Mouse (Mus musculus): Measurements from ENCODE around the gene Aqp6. TPM values are rescaled to one million over a fixed set of nuclear protein-coding genes. Genes with fewer than 3 reads are reported as not detected.

Gene Aqp6
- polyA plus RNA-seq, 1 experiment from 2014 or later: not detected

DNA sequence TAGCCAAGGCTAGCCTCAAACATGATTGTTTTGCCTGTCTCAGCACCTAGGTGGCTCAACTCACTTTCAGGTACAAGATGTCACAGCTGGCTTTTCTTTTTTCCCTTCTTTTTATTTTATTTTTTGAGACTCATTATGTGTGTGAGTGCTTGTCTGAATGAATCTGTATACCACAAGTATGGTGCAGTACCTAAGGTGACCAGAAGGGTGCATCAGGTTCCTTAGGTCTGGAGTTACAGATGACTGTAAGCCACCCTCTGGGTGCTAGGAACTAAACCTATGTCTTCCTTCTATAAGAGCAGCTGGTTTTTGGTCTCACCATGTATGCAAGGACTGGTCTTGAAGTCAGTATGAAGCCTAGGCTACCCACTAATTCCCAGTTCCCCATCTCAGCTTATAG is 30.4 kb downstream of the Aqp6 start:
- Histone ChIP-seq H3K4me1 (ENCODE audit: insufficient read depth, low read depth, low read length) (no peaks in the 10 kb centered on the region), H3K36me3 (ENCODE audit: insufficient read depth, low read length) (peaks cover 6% of the 10 kb centered on the region; the same call in 1 of the 2 replicates), H3K27ac (ENCODE audit: low read length) (no peak overlapping the region), H3K4me3 (ENCODE audit: low read depth, low read length) (no peak overlapping the region), H3K27me3 (replicated peaks; ENCODE audit: insufficient read depth, low read length) (no peaks in the 10 kb centered on the region), H3K4me2 (replicated peaks; ENCODE audit: low read depth, low read length) (no peak overlapping the region), H3K9me3 (ENCODE audit: low read length) (no peaks in the 10 kb centered on the region), H3K9ac (replicated peaks; ENCODE audit: low read depth) (no peak overlapping the region)
- TF ChIP-seq EP300 (IDR thresholded peaks at IDR 0.05) (no peak), CTCF (IDR thresholded peaks at IDR 0.05) (peak; percentile 58)
- ATAC-seq (no peak), DNase-seq (ENCODE audit: low spot score) (no peak)

DNA sequence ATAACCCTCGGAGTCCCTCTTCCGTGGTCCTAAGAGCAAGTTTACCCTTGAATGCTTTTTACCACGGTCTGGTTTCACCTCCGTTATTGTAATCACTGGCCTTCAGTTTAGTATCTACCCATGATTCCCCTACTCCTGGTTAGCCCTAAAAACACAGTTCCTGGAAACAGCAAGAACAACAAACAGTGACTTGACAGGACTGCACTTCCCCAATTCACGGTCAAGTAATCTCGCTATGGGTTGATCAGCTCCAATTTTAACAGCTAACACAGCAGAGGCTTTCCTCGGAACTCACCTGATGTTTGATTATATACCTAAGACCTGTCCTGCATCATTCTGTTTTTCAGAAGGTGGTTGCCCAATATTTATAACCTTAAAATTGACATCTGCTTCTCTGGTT is 33.5 kb downstream of the Aqp6 start:
- H3K4me2 ChIP-seq (replicated peaks; ENCODE audit: low read depth, low read length): no peak overlapping the region
- ATAC-seq: no peak
- no peak overlapping the region for H3K27ac ChIP-seq (ENCODE audit: low read length)
- H3K4me3 ChIP-seq (ENCODE audit: low read depth, low read length): no peak overlapping the region
- no peaks in the 10 kb centered on the region for H3K4me1 ChIP-seq (ENCODE audit: insufficient read depth, low read depth, low read length)
- H3K9ac ChIP-seq (replicated peaks; ENCODE audit: low read depth): no peak overlapping the region
- no peak for DNase-seq (ENCODE audit: low spot score)
- 88% methylated on average over 7 of the region's 7 CpGs for WGBS
- H3K9me3 ChIP-seq (ENCODE audit: low read length): no peaks in the 10 kb centered on the region
- peaks cover 6% of the 10 kb centered on the region; the same call in 1 of the 2 replicates for H3K36me3 ChIP-seq (ENCODE audit: insufficient read depth, low read length)
- TF ChIP-seq EP300 (IDR thresholded peaks at IDR 0.05) (no peak), CTCF (IDR thresholded peaks at IDR 0.05) (no peak)
- H3K27me3 ChIP-seq (replicated peaks; ENCODE audit: insufficient read depth, low read length): no peaks in the 10 kb centered on the region

DNA sequence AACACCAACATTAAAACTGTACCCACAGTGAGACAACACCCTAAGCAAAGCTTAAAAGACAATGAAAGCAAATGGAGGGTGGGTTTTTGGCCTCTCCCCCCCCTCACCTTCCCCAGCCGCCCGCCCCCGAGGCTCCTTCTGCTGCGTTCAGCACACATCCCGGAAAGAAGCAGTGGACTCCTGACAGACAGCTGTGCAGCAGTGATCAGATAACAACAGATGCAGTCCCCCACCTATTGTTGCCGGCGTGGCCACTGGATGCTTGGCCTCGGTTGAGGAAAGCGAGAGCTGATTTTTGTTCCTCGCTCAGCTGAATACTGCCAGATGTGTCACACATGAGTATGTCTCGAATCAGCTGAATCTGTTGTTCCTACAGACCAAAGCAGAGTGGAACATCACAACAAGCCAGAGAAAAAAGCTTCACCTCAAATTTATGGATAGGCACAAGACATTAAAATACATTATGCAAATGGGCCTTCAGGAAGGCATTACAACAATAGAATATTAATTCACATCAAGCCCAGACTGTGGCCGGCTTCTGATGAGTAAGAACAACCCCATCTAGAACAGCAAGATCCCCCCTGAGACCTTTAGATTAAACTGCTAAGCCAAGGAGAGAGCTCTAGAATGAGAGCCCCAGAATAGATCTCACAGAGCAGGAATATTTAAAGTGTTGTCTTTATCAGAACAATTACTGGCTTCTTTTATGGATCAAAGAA is 36.4 kb downstream of the Aqp6 start:
- H3K4me1 ChIP-seq (ENCODE audit: insufficient read depth, low read depth, low read length): no peaks in the 10 kb centered on the region
- H3K4me2 ChIP-seq (replicated peaks; ENCODE audit: low read depth, low read length): no peak overlapping the region
- H3K27ac ChIP-seq (ENCODE audit: low read length): no peak overlapping the region
- ATAC-seq (no peak), DNase-seq (ENCODE audit: low spot score) (no peak)
- no peak overlapping the region for H3K4me3 ChIP-seq (ENCODE audit: low read depth, low read length)
- no peaks in the 10 kb centered on the region for H3K27me3 ChIP-seq (replicated peaks; ENCODE audit: insufficient read depth, low read length)
- H3K36me3 ChIP-seq (ENCODE audit: insufficient read depth, low read length): no peaks in the 10 kb centered on the region; the same call in 1 of the 2 replicates
- no peak overlapping the region for H3K9ac ChIP-seq (replicated peaks; ENCODE audit: low read depth)
- H3K9me3 ChIP-seq (ENCODE audit: low read length): no peaks in the 10 kb centered on the region
- 89% methylated on average over 12 of the region's 12 CpGs for WGBS
- TF ChIP-seq EP300 (IDR thresholded peaks at IDR 0.05): no peak
- TF ChIP-seq CTCF (IDR thresholded peaks at IDR 0.05): no peak

DNA sequence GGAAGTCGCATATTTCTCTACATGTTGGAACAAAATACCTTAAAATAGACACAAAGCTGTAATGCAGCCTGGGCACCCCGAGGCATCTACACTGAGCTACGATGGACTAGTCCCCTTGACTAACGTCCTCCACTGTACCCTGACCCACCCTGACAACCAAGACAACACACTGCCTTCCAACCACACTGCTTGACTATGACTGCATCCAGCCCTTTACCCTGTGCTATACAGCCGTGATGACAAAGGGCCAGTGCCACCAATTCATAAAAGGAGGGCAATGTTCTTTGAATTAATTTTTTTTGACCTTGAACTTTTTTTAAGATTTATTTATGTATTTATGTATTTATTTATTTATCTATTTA is 36.9 kb downstream of the Aqp6 start:
- Histone ChIP-seq H3K4me2 (replicated peaks; ENCODE audit: low read depth, low read length) (no peak overlapping the region), H3K9me3 (ENCODE audit: low read length) (no peaks in the 10 kb centered on the region), H3K27ac (ENCODE audit: low read length) (no peak overlapping the region), H3K4me3 (ENCODE audit: low read depth, low read length) (no peak overlapping the region), H3K27me3 (replicated peaks; ENCODE audit: insufficient read depth, low read length) (no peaks in the 10 kb centered on the region), H3K4me1 (ENCODE audit: insufficient read depth, low read depth, low read length) (no peaks in the 10 kb centered on the region), H3K9ac (replicated peaks; ENCODE audit: low read depth) (no peak overlapping the region), H3K36me3 (ENCODE audit: insufficient read depth, low read length) (no peaks in the 10 kb centered on the region; the same call in 1 of the 2 replicates)
- no peak for ATAC-seq
- TF ChIP-seq CTCF (IDR thresholded peaks at IDR 0.05) (no peak), EP300 (IDR thresholded peaks at IDR 0.05) (no peak)
- WGBS: 90% methylated on average over 5 of the region's 5 CpGs
- no peak for DNase-seq (ENCODE audit: low spot score)

GRCm38 (mm10) chr15:99642622-99643021 is 41.4 kb downstream of the Aqp6 start:
- Histone ChIP-seq H3K27me3 (replicated peaks; ENCODE audit: insufficient read depth, low read length) (no peaks in the 10 kb centered on the region), H3K4me3 (ENCODE audit: low read depth, low read length) (no peak overlapping the region), H3K27ac (ENCODE audit: low read length) (no peak overlapping the region), H3K4me1 (ENCODE audit: insufficient read depth, low read depth, low read length) (peaks cover 3% of the 10 kb centered on the region; the same call in 1 of the 2 replicates), H3K36me3 (ENCODE audit: insufficient read depth, low read length) (no peaks in the 10 kb centered on the region), H3K9me3 (ENCODE audit: low read length) (no peaks in the 10 kb centered on the region), H3K9ac (replicated peaks; ENCODE audit: low read depth) (no peak overlapping the region), H3K4me2 (replicated peaks; ENCODE audit: low read depth, low read length) (no peak overlapping the region)
- TF ChIP-seq CTCF (IDR thresholded peaks at IDR 0.05) (no peak), EP300 (IDR thresholded peaks at IDR 0.05) (no peak)
- WGBS: 71% methylated on average over 6 of the region's 6 CpGs
- no peak for ATAC-seq
- DNase-seq (ENCODE audit: low spot score): no peak

DNA sequence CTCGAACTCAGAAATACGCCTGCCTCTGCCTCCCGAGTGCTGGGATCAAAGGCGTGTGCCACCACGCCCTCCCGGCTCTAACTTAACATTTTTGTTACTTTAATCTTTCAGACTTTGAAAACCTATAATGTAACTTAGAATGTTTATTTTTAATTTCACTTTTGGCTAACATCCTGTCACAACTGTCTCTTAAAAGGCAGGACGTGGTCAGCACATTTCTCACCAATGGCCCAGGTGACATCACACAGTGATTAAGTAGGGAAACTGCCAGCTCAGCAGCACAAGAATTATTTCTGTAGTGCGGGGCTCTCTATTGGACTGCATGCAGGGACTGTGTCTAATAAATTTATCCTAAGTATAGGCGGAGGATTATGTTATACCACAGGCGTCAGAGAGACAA is 42.6 kb downstream of the Aqp6 start:
- 79% methylated on average over 10 of the region's 10 CpGs for WGBS
- TF ChIP-seq CTCF (IDR thresholded peaks at IDR 0.05): no peak
- TF ChIP-seq EP300 (IDR thresholded peaks at IDR 0.05): no peak
- no peaks in the 10 kb centered on the region for H3K9me3 ChIP-seq (ENCODE audit: low read length)
- H3K36me3 ChIP-seq (ENCODE audit: insufficient read depth, low read length): no peaks in the 10 kb centered on the region
- H3K27me3 ChIP-seq (replicated peaks; ENCODE audit: insufficient read depth, low read length): no peaks in the 10 kb centered on the region
- DNase-seq (ENCODE audit: low spot score) (no peak), ATAC-seq (no peak)
- peaks cover 3% of the 10 kb centered on the region; the same call in 1 of the 2 replicates for H3K4me1 ChIP-seq (ENCODE audit: insufficient read depth, low read depth, low read length)
- no peak overlapping the region for H3K4me3 ChIP-seq (ENCODE audit: low read depth, low read length)
- H3K9ac ChIP-seq (replicated peaks; ENCODE audit: low read depth): no peak overlapping the region
- no peak overlapping the region for H3K27ac ChIP-seq (ENCODE audit: low read length)
- H3K4me2 ChIP-seq (replicated peaks; ENCODE audit: low read depth, low read length): no peak overlapping the region

Data from lung, postnatal 0 days (tissue).